Comparison of ENCODE assay signal across 9 mouse cellular contexts in genomic region chr15:9078481-9079300, GRCm38 (mm10). TPM values are rescaled to one million over a fixed set of nuclear protein-coding genes. Genes with fewer than 3 reads are reported as not detected.
DNase-seq lines count a peak whose midpoint lies in the region; ATAC-seq and TF ChIP-seq lines count a peak whose summit lies in the region.
"Had no signal": no experiment of that assay in that cellular context is flagged by ENCODE, and none has a peak within 500 bp of the region (broad histone marks: within the 10 kb centered on the region; RNA-seq: fewer than 3 reads in every experiment).

No protein-coding gene starts in this region.

- no peak for DNase-seq in gastrocnemius, adult 2 months
- no peak for DNase-seq in gastrocnemius, postnatal 36 days
- DNase-seq in A20 (ENCODE audit: low read depth, low spot score): peak; percentile 20
- peak; percentile 12 to 20 for DNase-seq in heart, adult 9 months (ENCODE audit: low spot score in 2 of 2)
- no peak for DNase-seq in forebrain, postnatal 0 days
- DNase-seq in thymus, postnatal 36 days: no peak
- no peak for DNase-seq in left cerebral cortex, postnatal 36 days (ENCODE audit: low spot score in 2 of 2)

- peaks cover 94% of the 10 kb centered on the region for H3K4me1 ChIP-seq in liver, embryonic 12.5 days
- no peaks in the 10 kb centered on the region for H3K4me1 ChIP-seq in forebrain, postnatal 0 days (ENCODE audit: insufficient read depth)

- ATAC-seq in liver, embryonic 12.5 days: peak; percentile 80
- no peak for ATAC-seq in forebrain, postnatal 0 days
- ATAC-seq: inflammation-experienced regulatory T-cells, adult 6 months had no signal

- H3K9me3 ChIP-seq in liver, embryonic 12.5 days (replicated peaks): no peaks in the 10 kb centered on the region
- H3K9me3 ChIP-seq in forebrain, postnatal 0 days (ENCODE audit: low read length): no peaks in the 10 kb centered on the region

- H3K36me3 ChIP-seq in liver, embryonic 12.5 days: peaks cover 50% of the 10 kb centered on the region
- H3K36me3 ChIP-seq in forebrain, postnatal 0 days (ENCODE audit: insufficient read depth): no peaks in the 10 kb centered on the region

- 13% methylated on average over 12 of the region's 12 CpGs for WGBS in liver, embryonic 12.5 days (ENCODE audit: insufficient replicate concordance)
- 81% methylated on average over 12 of the region's 12 CpGs for WGBS in forebrain, postnatal 0 days

- peak overlapping the region; percentile 82 for H3K4me2 ChIP-seq in liver, embryonic 12.5 days
- no peak overlapping the region for H3K4me2 ChIP-seq in forebrain, postnatal 0 days (ENCODE audit: low read depth)

- peak overlapping the region; percentile 100 for H3K9ac ChIP-seq in liver, embryonic 12.5 days
- H3K9ac ChIP-seq in forebrain, postnatal 0 days: no peak overlapping the region

- intact Hi-C loops in gastrocnemius, adult 2 months (cut with DNase I): no loop called here
- intact Hi-C loops in gastrocnemius, postnatal 36 days (cut with DNase I): no loop called here
- intact Hi-C loops in left cerebral cortex, postnatal 36 days (cut with DNase I): no loop called here

- no peak overlapping the region for H3K4me3 ChIP-seq in gastrocnemius, adult 2 months
- peak overlapping the region; percentile 43 for H3K4me3 ChIP-seq in liver, embryonic 12.5 days
- H3K4me3 ChIP-seq in forebrain, postnatal 0 days (ENCODE audit: low read depth, low read length): no peak overlapping the region

- peak overlapping the region; percentile 20; the same call in 1 of the 2 replicates for H3K27ac ChIP-seq in gastrocnemius, adult 2 months
- H3K27ac ChIP-seq in liver, embryonic 12.5 days: peak overlapping the region; percentile 100
- H3K27ac ChIP-seq in forebrain, postnatal 0 days (ENCODE audit: low read depth, low read length): no peak overlapping the region

- H3K27me3 ChIP-seq in liver, embryonic 12.5 days (replicated peaks): no peaks in the 10 kb centered on the region
- H3K27me3 ChIP-seq in forebrain, postnatal 0 days (ENCODE audit: insufficient read depth, low read length): no peaks in the 10 kb centered on the region

- no peak for TF ChIP-seq CTCF in gastrocnemius, adult 2 months (IDR thresholded peaks at IDR 0.05)
- no peak for TF ChIP-seq CTCF in forebrain, postnatal 0 days (IDR thresholded peaks at IDR 0.05; ENCODE audit: low read depth)

RNA-seq across cellular contexts. Expression of gene Nadk2, which starts 7.6 kb away (rescaled TPM):
- total RNA-seq in gastrocnemius, adult 2 months (2021): 10 to 100 TPM; 32.2 to 42.6 TPM
- total RNA-seq in gastrocnemius, postnatal 36 days (2021): 10 to 100 TPM; 28.4 to 37.8 TPM
- 139 and 143 TPM in 2 replicates for polyA plus RNA-seq in liver, embryonic 12.5 days (2016; fragmentation: Nextera tagmentation; extraction: Ambion mirVana)
- 30.7 and 33.3 TPM in 2 replicates for total RNA-seq in forebrain, postnatal 0 days (2014; rRNA removed)
- polyA plus RNA-seq in forebrain, postnatal 0 days (2015; fragmentation: Nextera tagmentation; extraction: Ambion mirVana): 19.3 and 22.6 TPM in 2 replicates
- 10 to 100 TPM; 47.6 to 48.2 TPM for total RNA-seq in left cerebral cortex, postnatal 36 days (2021)

Comparison
In these comparisons a context has a peak if more than half of its experiments do, and no peak if none do; other contexts are left out.
1. DNase-seq: peak in A20 (single experiment) and heart, adult 9 months (2 of 2); none in gastrocnemius, adult 2 months (single experiment), gastrocnemius, postnatal 36 days (0 of 2), forebrain, postnatal 0 days (single experiment), thymus, postnatal 36 days (0 of 2) and left cerebral cortex, postnatal 36 days (0 of 2).